Mouse (Mus musculus): ENCODE measurements at regions not wholly inside any gene's neighbourhood (a gene's known extent, or its start where the extent isn't known, plus 50 kb on each side); places are given as distances from the start of the nearest gene placed in this dataset.

- peaks cover 19% of the 10 kb centered on the region for H3K4me1 ChIP-seq (ENCODE audit: control insufficient read depth, insufficient read depth, low read length)
- H3K4me3 ChIP-seq (ENCODE audit: insufficient read depth, low read length): no peak overlapping the region
- TF ChIP-seq CTCF (IDR thresholded peaks at IDR 0.05; ENCODE audit: borderline replicate concordance, insufficient read depth, low read length): no peak
- no peak for TF ChIP-seq POLR2A (IDR thresholded peaks at IDR 0.05; ENCODE audit: low read depth, low read length)
- no peak overlapping the region for H3K27ac ChIP-seq (ENCODE audit: insufficient read depth, low read length)
Measured at GRCm38 (mm10) chr14:46175291-46176216, 203.7 kb upstream of the Gm15217 start.

- H3K27ac ChIP-seq (ENCODE audit: insufficient read depth, low read length): no peak overlapping the region
- no peak for TF ChIP-seq CTCF (IDR thresholded peaks at IDR 0.05; ENCODE audit: borderline replicate concordance, insufficient read depth, low read length)
- TF ChIP-seq POLR2A (IDR thresholded peaks at IDR 0.05; ENCODE audit: low read depth, low read length): no peak
- H3K4me1 ChIP-seq (ENCODE audit: control insufficient read depth, insufficient read depth, low read length): peaks cover 5% of the 10 kb centered on the region
- no peak overlapping the region for H3K4me3 ChIP-seq (ENCODE audit: insufficient read depth, low read length)
Measured at GRCm38 (mm10) chr14:46179024-46179423, 200.2 kb upstream of the Gm15217 start.

- Histone ChIP-seq H3K4me3 (ENCODE audit: insufficient read depth, low read length) (no peak overlapping the region), H3K27ac (ENCODE audit: insufficient read depth, low read length) (no peak overlapping the region), H3K4me1 (ENCODE audit: control insufficient read depth, insufficient read depth, low read length) (peaks cover 8% of the 10 kb centered on the region)
- no peak for TF ChIP-seq CTCF (IDR thresholded peaks at IDR 0.05; ENCODE audit: borderline replicate concordance, insufficient read depth, low read length)
Measured at GRCm38 (mm10) chr14:46191639-46192399, 187.4 kb upstream of the Gm15217 start.

- H3K4me1 ChIP-seq (ENCODE audit: control insufficient read depth, insufficient read depth, low read length): peaks cover 11% of the 10 kb centered on the region
- no peak overlapping the region for H3K4me3 ChIP-seq (ENCODE audit: insufficient read depth, low read length)
- TF ChIP-seq POLR2A (IDR thresholded peaks at IDR 0.05; ENCODE audit: low read depth, low read length) (no peak), CTCF (IDR thresholded peaks at IDR 0.05; ENCODE audit: borderline replicate concordance, insufficient read depth, low read length) (no peak)
- H3K27ac ChIP-seq (ENCODE audit: insufficient read depth, low read length): no peak overlapping the region
Measured at GRCm38 (mm10) chr14:46193577-46193976, 185.6 kb upstream of the Gm15217 start.

- H3K4me3 ChIP-seq (ENCODE audit: insufficient read depth, low read length): no peak overlapping the region
- peaks cover 13% of the 10 kb centered on the region for H3K4me1 ChIP-seq (ENCODE audit: control insufficient read depth, insufficient read depth, low read length)
- H3K27ac ChIP-seq (ENCODE audit: insufficient read depth, low read length): no peak overlapping the region
- no peak for TF ChIP-seq POLR2A (IDR thresholded peaks at IDR 0.05; ENCODE audit: low read depth, low read length)
- TF ChIP-seq CTCF (IDR thresholded peaks at IDR 0.05; ENCODE audit: borderline replicate concordance, insufficient read depth, low read length): no peak
Measured at GRCm38 (mm10) chr14:46195939-46196338, 183.3 kb upstream of the Gm15217 start.

- Histone ChIP-seq H3K27ac (ENCODE audit: insufficient read depth, low read length) (no peak overlapping the region), H3K4me1 (ENCODE audit: control insufficient read depth, insufficient read depth, low read length) (peaks cover 2% of the 10 kb centered on the region; the same call in 1 of the 2 replicates), H3K4me3 (ENCODE audit: insufficient read depth, low read length) (no peak overlapping the region)
- TF ChIP-seq CTCF (IDR thresholded peaks at IDR 0.05; ENCODE audit: borderline replicate concordance, insufficient read depth, low read length): no peak
- TF ChIP-seq POLR2A (IDR thresholded peaks at IDR 0.05; ENCODE audit: low read depth, low read length): no peak
Measured at GRCm38 (mm10) chr14:46202818-46203217, 176.4 kb upstream of the Gm15217 start.

GRCm38 (mm10) chr14:46220483-46220882 is 158.7 kb upstream of the Gm15217 start:
- Histone ChIP-seq H3K4me3 (ENCODE audit: insufficient read depth, low read length) (no peak overlapping the region), H3K4me1 (ENCODE audit: control insufficient read depth, insufficient read depth, low read length) (0 out of 2 replicates have a peak, but pooled peaks cover 5% of the 10 kb centered on the region), H3K27ac (ENCODE audit: insufficient read depth, low read length) (no peak overlapping the region)
- TF ChIP-seq CTCF (IDR thresholded peaks at IDR 0.05; ENCODE audit: borderline replicate concordance, insufficient read depth, low read length) (no peak), POLR2A (IDR thresholded peaks at IDR 0.05; ENCODE audit: low read depth, low read length) (no peak)

GRCm38 (mm10) chr14:46221897-46222669 is 157.1 kb upstream of the Gm15217 start:
- Histone ChIP-seq H3K4me3 (ENCODE audit: insufficient read depth, low read length) (no peak overlapping the region), H3K27ac (ENCODE audit: insufficient read depth, low read length) (no peak overlapping the region), H3K4me1 (ENCODE audit: control insufficient read depth, insufficient read depth, low read length) (0 out of 2 replicates have a peak, but pooled peaks cover 5% of the 10 kb centered on the region)
- TF ChIP-seq CTCF (IDR thresholded peaks at IDR 0.05; ENCODE audit: borderline replicate concordance, insufficient read depth, low read length) (no peak), POLR2A (IDR thresholded peaks at IDR 0.05; ENCODE audit: low read depth, low read length) (no peak)

- Histone ChIP-seq H3K4me3 (ENCODE audit: insufficient read depth, low read length) (no peak overlapping the region), H3K4me1 (ENCODE audit: control insufficient read depth, insufficient read depth, low read length) (0 out of 2 replicates have a peak, but pooled peaks cover 5% of the 10 kb centered on the region), H3K27ac (ENCODE audit: insufficient read depth, low read length) (no peak overlapping the region)
- TF ChIP-seq CTCF (IDR thresholded peaks at IDR 0.05; ENCODE audit: borderline replicate concordance, insufficient read depth, low read length): no peak
- TF ChIP-seq POLR2A (IDR thresholded peaks at IDR 0.05; ENCODE audit: low read depth, low read length): no peak
Measured at GRCm38 (mm10) chr14:46223008-46223407, 156.2 kb upstream of the Gm15217 start.
